Mouse (Mus musculus) small intestine, adult 2 months (tissue): Measurements from ENCODE around the gene Nol10. TPM values are rescaled to one million over a fixed set of nuclear protein-coding genes. Genes with fewer than 3 reads are reported as not detected.

ENCODE experiments used
- H3K27ac ChIP-seq: fragments of 200-500 bp; 2 replicates; pipeline ENCODE4 v1.5.1; 2012; ENCODE audit warnings: low read depth, low read length, control low read depth, inconsistent platforms; ENCODE audit not compliant: insufficient read depth
- H3K27me3 ChIP-seq: fragments of 200-500 bp; 2 replicates; pipeline ENCODE4 v1.6.1; 2012; ENCODE audit warnings: mild to moderate bottlenecking, moderate library complexity, low read length, inconsistent platforms; ENCODE audit not compliant: control insufficient read depth, insufficient read depth
- H3K36me3 ChIP-seq: fragments of 200-500 bp; 2 replicates; pipeline ENCODE4 v1.6.1; 2012; ENCODE audit warnings: mild to moderate bottlenecking, low read length, control low read depth, inconsistent platforms; ENCODE audit not compliant: control insufficient read depth, insufficient read depth
- H3K4me1 ChIP-seq: fragments of 200-500 bp; 2 replicates; pipeline ENCODE4 v1.6.1; 2012; ENCODE audit warnings: low read length, inconsistent platforms, mixed read lengths; ENCODE audit not compliant: control insufficient read depth, insufficient read depth, insufficient read length
- H3K4me3 ChIP-seq: fragments of 200-500 bp; 2 replicates; pipeline ENCODE4 v1.5.1; 2012; ENCODE audit warnings: low read depth, mild to moderate bottlenecking, control low read depth, inconsistent platforms, low read length, moderate library complexity
- CTCF ChIP-seq: fragments of 200-500 bp; IDR thresholded peaks from 2 replicates; pipeline ENCODE4 v1.5.1; 2012; ENCODE audit warnings: low read depth, mild to moderate bottlenecking, control low read depth, inconsistent platforms, low read length, moderate library complexity, mixed read lengths; ENCODE audit not compliant: insufficient replicate concordance, insufficient read length; ENCODE audit errors: extremely low read depth
- POLR2A ChIP-seq: fragments of 200-500 bp; IDR thresholded peaks from 2 replicates; pipeline ENCODE4 v1.6.1; 2012; ENCODE audit warnings: low read depth, mild to moderate bottlenecking, control low read depth, inconsistent platforms, low read length, moderate library complexity
- WGBS: fragments of 180-500 bp; shearing (Covaris S2); methylation state at CpG from one replicate; pipeline ENCODE4 v1.1.7; 2018; 5-methylcytosine and 5-hydroxymethylcytosine counted together
- polyA plus RNA-seq: library from polyadenylated mRNA; depleted of rRNA; stranded (reverse); fragments of >200 nt; gene quantifications from 2 replicates; pipeline ENCODE4 v1.2.3, GENCODE M21; 2012

Nol10 gene
- polyA plus RNA-seq, 1 experiment: 1.3 TPM

GRCm38 (mm10) chr12:17366981-17367380, 18.7 kb downstream of the Nol10 start:
- peaks cover 32% of the 10 kb centered on the region for H3K36me3 ChIP-seq

GRCm38 (mm10) chr12:17369111-17369510, 20.9 kb downstream of the Nol10 start:
- Histone ChIP-seq H3K27me3 (no peaks in the 10 kb centered on the region), H3K4me1 (peaks cover 2% of the 10 kb centered on the region; the same call in 1 of the 2 replicates), H3K36me3 (peaks cover 31% of the 10 kb centered on the region), H3K27ac (no peak overlapping the region), H3K4me3 (no peak overlapping the region)
- 97% methylated on average over 3 of the region's 3 CpGs for WGBS
- TF ChIP-seq POLR2A (no peak), CTCF (no peak)

More at GRCm38 (mm10) chr12:17366981-17367380, 18.7 kb downstream of the Nol10 start:
- peaks cover 2% of the 10 kb centered on the region; the same call in 1 of the 2 replicates for H3K4me1 ChIP-seq
- H3K27me3 ChIP-seq: no peaks in the 10 kb centered on the region
- H3K4me3 ChIP-seq: no peak overlapping the region
- 61% methylated on average over 5 of the region's 5 CpGs for WGBS
- no peak overlapping the region for H3K27ac ChIP-seq
- TF ChIP-seq CTCF: peak; percentile 75
- no peak for TF ChIP-seq POLR2A

- TF ChIP-seq CTCF: no peak
- TF ChIP-seq POLR2A: no peak
- WGBS: 89% methylated on average over 7 of the region's 7 CpGs
These were observed 21.5 kb downstream of the Nol10 start for GRCm38 (mm10) chr12:17369551-17370325.

GRCm38 (mm10) chr12:17371589-17372235, 23.5 kb downstream of the Nol10 start:
- H3K4me1 ChIP-seq: peaks cover 2% of the 10 kb centered on the region; the same call in 1 of the 2 replicates
- H3K27me3 ChIP-seq: no peaks in the 10 kb centered on the region
- no peak overlapping the region for H3K4me3 ChIP-seq
- TF ChIP-seq POLR2A (no peak), CTCF (peak; percentile 47; the same call in 1 of the 2 replicates)
- no peak overlapping the region for H3K27ac ChIP-seq
- H3K36me3 ChIP-seq: peaks cover 38% of the 10 kb centered on the region
- WGBS: 82% methylated on average over 8 of the region's 8 CpGs

More at GRCm38 (mm10) chr12:17369551-17370325, 21.5 kb downstream of the Nol10 start:
- H3K4me3 ChIP-seq: no peak overlapping the region
- no peaks in the 10 kb centered on the region for H3K27me3 ChIP-seq
- peaks cover 35% of the 10 kb centered on the region for H3K36me3 ChIP-seq
- no peak overlapping the region for H3K27ac ChIP-seq
- peaks cover 2% of the 10 kb centered on the region; the same call in 1 of the 2 replicates for H3K4me1 ChIP-seq

GRCm38 (mm10) chr12:17372696-17373095, 24.4 kb downstream of the Nol10 start:
- no peak overlapping the region for H3K27ac ChIP-seq
- H3K4me1 ChIP-seq: peaks cover 2% of the 10 kb centered on the region; the same call in 1 of the 2 replicates
- TF ChIP-seq CTCF: no peak
- TF ChIP-seq POLR2A: no peak
- no peak overlapping the region for H3K4me3 ChIP-seq
- peaks cover 37% of the 10 kb centered on the region for H3K36me3 ChIP-seq
- no peaks in the 10 kb centered on the region for H3K27me3 ChIP-seq
- WGBS: 72% methylated on average over 3 of the region's 3 CpGs

- peaks cover 2% of the 10 kb centered on the region; the same call in 1 of the 2 replicates for H3K4me1 ChIP-seq
- no peak overlapping the region for H3K27ac ChIP-seq
- 92% methylated on average over 5 of the region's 5 CpGs for WGBS
- TF ChIP-seq POLR2A: no peak
- TF ChIP-seq CTCF: no peak
- H3K4me3 ChIP-seq: no peak overlapping the region
- no peaks in the 10 kb centered on the region for H3K27me3 ChIP-seq
- peaks cover 35% of the 10 kb centered on the region for H3K36me3 ChIP-seq
These were observed 25.3 kb downstream of the Nol10 start for GRCm38 (mm10) chr12:17373470-17373975.

- H3K27ac ChIP-seq: no peak overlapping the region
- no peaks in the 10 kb centered on the region for H3K27me3 ChIP-seq
- peaks cover 34% of the 10 kb centered on the region for H3K36me3 ChIP-seq
- TF ChIP-seq POLR2A (no peak), CTCF (no peak)
- 91% methylated on average over 4 of the region's 4 CpGs for WGBS
- H3K4me1 ChIP-seq: no peaks in the 10 kb centered on the region
- H3K4me3 ChIP-seq: no peak overlapping the region
These were observed 27.0 kb downstream of the Nol10 start for GRCm38 (mm10) chr12:17375243-17375642.
